Comparison of ENCODE assay signal across 8 mouse cellular contexts in the genomic region with DNA sequence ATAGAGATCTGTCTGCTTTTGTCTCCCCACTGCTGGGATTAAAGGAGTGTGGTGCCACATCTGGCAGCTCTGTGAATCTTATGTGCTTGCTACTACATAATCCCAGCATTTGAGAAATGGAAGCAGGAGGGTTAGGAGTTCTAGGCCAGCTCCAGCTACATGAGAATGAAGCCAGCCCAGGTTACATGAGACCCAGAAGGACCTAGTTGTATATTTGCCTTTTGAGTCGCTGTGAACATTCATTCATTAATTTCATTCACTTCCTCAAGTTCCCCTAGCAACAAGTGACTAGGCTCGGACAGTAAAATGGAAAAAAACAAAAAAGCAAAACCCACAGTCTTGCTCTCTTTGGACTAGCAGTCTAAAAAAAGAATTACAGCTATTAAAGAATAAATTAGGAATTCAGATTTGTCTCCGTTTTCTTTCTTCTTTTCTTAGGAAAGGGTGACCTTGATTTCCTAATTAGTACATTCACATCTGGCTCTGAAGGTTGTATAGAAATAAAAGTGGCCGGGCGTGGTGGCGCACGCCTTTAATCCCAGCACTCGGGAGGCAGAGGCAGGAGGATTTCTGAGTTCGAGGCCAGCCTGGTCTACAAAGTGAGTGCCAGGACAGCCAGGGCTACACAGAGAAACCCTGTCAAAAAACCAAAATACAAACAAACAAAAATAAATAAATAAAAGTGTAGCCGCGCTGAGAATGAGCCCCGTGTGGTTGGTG. TPM values are rescaled to one million over a fixed set of nuclear protein-coding genes. Genes with fewer than 3 reads are reported as not detected.
A peak's percentile ranks its signal among the peaks of the same experiment; 100 is the strongest.
DNase-seq lines count a peak whose midpoint lies in the region; ATAC-seq and TF ChIP-seq lines count a peak whose summit lies in the region.

No protein-coding gene starts in this region.

- no peaks in the 10 kb centered on the region for H3K36me3 ChIP-seq in thymus, adult 2 months (ENCODE audit: control insufficient read depth, insufficient read depth, low read length)
- H3K36me3 ChIP-seq in liver, embryonic 12.5 days: peaks cover 25% of the 10 kb centered on the region

- H3K9ac ChIP-seq in liver, embryonic 12.5 days: 0 out of 2 replicates have a peak overlapping the region, but pooled peaks have one; percentile 17

- 33% methylated on average over 12 of the region's 12 CpGs for WGBS in thymus, adult 2 months
- WGBS in liver, embryonic 12.5 days (ENCODE audit: insufficient replicate concordance): 39% methylated on average over 12 of the region's 12 CpGs

- H3K27ac ChIP-seq in thymus, adult 2 months (ENCODE audit: control insufficient read depth, insufficient read depth, low read length): peak overlapping the region; percentile 8; the same call in 1 of the 2 replicates
- peak overlapping the region; percentile 89 for H3K27ac ChIP-seq in liver, embryonic 12.5 days

- H3K4me3 ChIP-seq in thymus, adult 2 months (ENCODE audit: control insufficient read depth, insufficient read depth, low read length): no peak overlapping the region
- peak overlapping the region; percentile 88 for H3K4me3 ChIP-seq in liver, embryonic 12.5 days

- no peak for ATAC-seq in liver, embryonic 12.5 days

- no peaks in the 10 kb centered on the region for H3K27me3 ChIP-seq in thymus, adult 2 months (ENCODE audit: control insufficient read depth, insufficient read depth, low read length)
- no peaks in the 10 kb centered on the region for H3K27me3 ChIP-seq in liver, embryonic 12.5 days (replicated peaks)

- H3K4me2 ChIP-seq in liver, embryonic 12.5 days: peak overlapping the region; percentile 88

- no peak for TF ChIP-seq CTCF in thymus, adult 2 months (IDR thresholded peaks at IDR 0.05; ENCODE audit: borderline replicate concordance, control insufficient read depth, extremely low read depth, insufficient read depth, low read length, poor library complexity)

- peaks cover 12% of the 10 kb centered on the region for H3K4me1 ChIP-seq in thymus, adult 2 months (replicated peaks; ENCODE audit: control insufficient read depth, insufficient read depth, low read length)
- H3K4me1 ChIP-seq in liver, embryonic 12.5 days: peaks cover 58% of the 10 kb centered on the region

- no peak for TF ChIP-seq POLR2A in thymus, adult 2 months (IDR thresholded peaks at IDR 0.05; ENCODE audit: control insufficient read depth, extremely low read depth, insufficient read depth, low read length, poor library complexity)

- DNase-seq in cerebellum, adult 9-10 months: peak; percentile 74
- DNase-seq in cerebellum, postnatal 4 days (ENCODE audit: low spot score in 2 of 2): no peak
- no peak for DNase-seq in thymus, adult 2 months
- DNase-seq in thymus, postnatal 25 days: no peak
- DNase-seq in adrenal gland, postnatal 36 days: no peak
- DNase-seq in layer of hippocampus, postnatal 36 days: no peak
- DNase-seq in gastrocnemius, adult 8-10 months (ENCODE audit: low spot score in 2 of 2): no peak

- no peaks in the 10 kb centered on the region for H3K9me3 ChIP-seq in liver, embryonic 12.5 days (replicated peaks)

RNA-seq across cellular contexts. Expression of a gene that starts 0.4 kb away (rescaled TPM):
- polyA plus RNA-seq in thymus, adult 2 months (2012; rRNA removed): 330 and 367 TPM in 2 replicates
- polyA plus RNA-seq in liver, embryonic 12.5 days (2016; fragmentation: Nextera tagmentation; extraction: Ambion mirVana): 38.3 and 40.0 TPM in 2 replicates
- 10 to 100 TPM; 57.3 to 59.3 TPM for total RNA-seq in adrenal gland, postnatal 36 days (2021)
- total RNA-seq in layer of hippocampus, postnatal 36 days (2021): 10 to 100 TPM; 25.0 to 26.0 TPM
- total RNA-seq in gastrocnemius, adult 8-10 months (2022): 10 to 100 TPM; 19.2 to 34.9 (median 25.5) TPM

RNA-seq across cellular contexts. Expression of a gene that starts 7.2 kb away (rescaled TPM):
- polyA plus RNA-seq in thymus, adult 2 months (2012; rRNA removed): 105 and 108 TPM in 2 replicates
- polyA plus RNA-seq in liver, embryonic 12.5 days (2016; fragmentation: Nextera tagmentation; extraction: Ambion mirVana): 32.6 and 35.8 TPM in 2 replicates
- total RNA-seq in adrenal gland, postnatal 36 days (2021): 1 to 10 TPM; 2.6 to 3.5 TPM
- total RNA-seq in layer of hippocampus, postnatal 36 days (2021): under 1 TPM; 0.56 to 0.82 TPM
- not detected for total RNA-seq in gastrocnemius, adult 8-10 months (2022)

RNA-seq across cellular contexts. Expression of a gene that starts 8.7 kb away (rescaled TPM):
- 187 and 239 TPM in 2 replicates for polyA plus RNA-seq in thymus, adult 2 months (2012; rRNA removed)
- polyA plus RNA-seq in liver, embryonic 12.5 days (2016; fragmentation: Nextera tagmentation; extraction: Ambion mirVana): not detected in 2 replicates
- not detected for total RNA-seq in adrenal gland, postnatal 36 days (2021)
- not detected for total RNA-seq in layer of hippocampus, postnatal 36 days (2021)
- total RNA-seq in gastrocnemius, adult 8-10 months (2022): not detected

RNA-seq across cellular contexts. Expression of a gene that starts 14.5 kb away (rescaled TPM):
- 2.5 and 2.9 TPM in 2 replicates for polyA plus RNA-seq in thymus, adult 2 months (2012; rRNA removed)
- polyA plus RNA-seq in liver, embryonic 12.5 days (2016; fragmentation: Nextera tagmentation; extraction: Ambion mirVana): 1.2 and 1.3 TPM in 2 replicates
- 1 to 10 TPM in 1 of 2 experiments, under 1 TPM in 1; 0.49 to 1.2 TPM for total RNA-seq in adrenal gland, postnatal 36 days (2021)
- under 1 TPM; 0.17 to 0.35 TPM for total RNA-seq in layer of hippocampus, postnatal 36 days (2021)
- total RNA-seq in gastrocnemius, adult 8-10 months (2022): 1 to 10 TPM; 3.2 to 8.8 (median 3.8) TPM

RNA-seq across cellular contexts. Expression of a gene that starts 31.3 kb away (rescaled TPM):
- polyA plus RNA-seq in thymus, adult 2 months (2012; rRNA removed): 10.7 and 12.1 TPM in 2 replicates
- polyA plus RNA-seq in liver, embryonic 12.5 days (2016; fragmentation: Nextera tagmentation; extraction: Ambion mirVana): 27.9 and 29.9 TPM in 2 replicates
- 100 to 1,000 TPM in 1 of 2 experiments, 10 to 100 TPM in 1; 69.6 to 143 TPM for total RNA-seq in adrenal gland, postnatal 36 days (2021)
- total RNA-seq in layer of hippocampus, postnatal 36 days (2021): 1 to 10 TPM; 4.8 to 6.9 TPM
- 1,000 to 10,000 TPM; 3,728 to 5,173 (median 4,676) TPM for total RNA-seq in gastrocnemius, adult 8-10 months (2022)
